Mouse (Mus musculus): ENCODE measurements around the gene Katna1. TPM values are rescaled to one million over a fixed set of nuclear protein-coding genes. Genes with fewer than 3 reads are reported as not detected.
"Not testable (repeated sequence)": the region's sequence is repeated elsewhere in the genome, so short reads cannot be mapped to it uniquely, and the experiment has no call there.

The Katna1 gene
- total and polyA plus RNA-seq, 3 experiments, result 43.3 to 222 (median 46.0) TPM

DNA sequence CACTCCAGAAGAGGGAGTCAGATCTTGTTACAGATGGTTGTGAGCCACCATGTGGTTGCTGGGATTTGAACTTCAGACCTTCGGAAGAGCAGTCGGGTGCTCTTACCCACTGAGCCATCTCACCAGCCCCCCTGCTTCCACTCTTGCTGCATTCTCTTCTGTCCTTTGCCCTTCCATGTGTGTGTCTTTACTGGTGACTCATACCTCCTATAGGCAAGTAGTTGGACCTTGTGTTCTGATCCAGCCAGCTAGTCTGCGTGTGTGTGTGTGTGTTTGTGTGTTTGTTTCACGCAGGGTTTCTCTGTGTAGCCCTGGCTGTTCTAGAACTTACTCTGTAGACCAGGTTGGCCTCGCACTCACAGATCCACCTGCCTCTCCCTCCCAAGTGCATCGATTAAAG lies 19.7 kb downstream of the Katna1 start:
- not testable (repeated sequence) for H3K9me3 ChIP-seq (replicated peaks; ENCODE audit: insufficient read depth, low read length); H3K27me3 ChIP-seq (ENCODE audit: control insufficient read depth in 1 of 2, insufficient read depth in 2 of 2, low read length in 2 of 2); H3K9ac ChIP-seq (ENCODE audit: control insufficient read depth, low read depth, low read length, poor library complexity, severe bottlenecking); H3K4me3 ChIP-seq (ENCODE audit: control insufficient read depth in 1 of 2, insufficient read depth in 1 of 2, low read depth in 2 of 2, low read length in 2 of 2); H3K4me1 ChIP-seq (ENCODE audit: control insufficient read depth in 1 of 2, insufficient read depth in 2 of 2, low read length in 2 of 2); H3K36me3 ChIP-seq (ENCODE audit: control insufficient read depth in 1 of 2, insufficient read depth in 2 of 2, low read length in 2 of 2); DNase-seq (ENCODE audit: low read depth, low spot score); H3K27ac ChIP-seq (ENCODE audit: control insufficient read depth, low read depth, low read length); H3K79me2 ChIP-seq (ENCODE audit: control insufficient read depth, insufficient read depth, low read length, poor library complexity)

DNA sequence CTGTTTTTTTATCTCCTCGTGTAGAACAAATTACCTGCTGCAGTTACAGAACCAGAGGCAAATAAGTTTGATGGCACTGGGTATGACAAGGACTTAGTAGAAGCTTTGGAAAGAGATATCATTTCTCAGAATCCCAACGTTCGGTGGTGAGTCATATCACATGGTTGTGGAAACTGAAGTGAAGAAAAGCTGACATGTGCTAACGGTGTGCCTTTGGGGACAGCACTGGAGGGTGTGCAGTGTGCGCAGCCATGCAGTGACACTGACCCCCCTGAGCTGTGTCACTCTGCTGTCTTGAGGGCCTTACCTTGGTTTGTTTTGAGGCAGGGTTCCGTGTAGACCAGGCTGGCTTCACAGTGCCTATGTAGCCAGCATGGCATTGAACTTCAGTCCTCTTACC lies 23.0 kb downstream of the Katna1 start:
- H3K9me3 ChIP-seq (replicated peaks; ENCODE audit: insufficient read depth, low read length), result no peaks in the 10 kb centered on the region
- no peaks in the 10 kb centered on the region for H3K79me2 ChIP-seq (ENCODE audit: control insufficient read depth, insufficient read depth, low read length, poor library complexity)
- TF ChIP-seq TCF12 (IDR thresholded peaks at IDR 0.05; ENCODE audit: low read depth, low read length), result no peak
- TF ChIP-seq SMC3 (IDR thresholded peaks at IDR 0.05; ENCODE audit: low read depth, low read length), result no peak
- TF ChIP-seq JUND (IDR thresholded peaks at IDR 0.05; ENCODE audit: low read depth, low read length), result no peak
- TF ChIP-seq GABPA (IDR thresholded peaks at IDR 0.05; ENCODE audit: low read depth, low read length), result no peak
- TF ChIP-seq MAX (IDR thresholded peaks at IDR 0.05; ENCODE audit: low read length), result no peak
- no peak for TF ChIP-seq TBP (IDR thresholded peaks at IDR 0.05; ENCODE audit: low read depth, low read length)
- no peak for TF ChIP-seq GATA1 (IDR thresholded peaks at IDR 0.05; ENCODE audit: low read depth, low read length)
- TF ChIP-seq NRF1 (IDR thresholded peaks at IDR 0.05; ENCODE audit: insufficient read depth, low read depth, low read length, poor library complexity, severe bottlenecking), result no peak
- TF ChIP-seq POLR2A (IDR thresholded peaks at IDR 0.05; ENCODE audit: control insufficient read depth in 1 of 2, insufficient read depth in 1 of 2, low read depth in 1 of 2, low read length in 2 of 2, poor library complexity in 1 of 2), result no peak
- TF ChIP-seq ZMIZ1 (IDR thresholded peaks at IDR 0.05; ENCODE audit: low read depth, low read length), result no peak
- no peak for TF ChIP-seq MXI1 (IDR thresholded peaks at IDR 0.05; ENCODE audit: low read depth, low read length)
- TF ChIP-seq UBTF (IDR thresholded peaks at IDR 0.05; ENCODE audit: borderline replicate concordance, insufficient read depth, low read depth, low read length), result no peak
- no peak for TF ChIP-seq POLR2AphosphoS2 (IDR thresholded peaks at IDR 0.05; ENCODE audit: low read length)
- TF ChIP-seq CHD2 (IDR thresholded peaks at IDR 0.05; ENCODE audit: low read length), result no peak
- TF ChIP-seq CHD1 (IDR thresholded peaks at IDR 0.05; ENCODE audit: low read depth, low read length), result no peak
- TF ChIP-seq USF1 (IDR thresholded peaks at IDR 0.05; ENCODE audit: low read depth, low read length), result no peak
- no peaks in the 10 kb centered on the region for H3K4me1 ChIP-seq (ENCODE audit: control insufficient read depth in 1 of 2, insufficient read depth in 2 of 2, low read length in 2 of 2)
- no peak overlapping the region for H3K4me3 ChIP-seq (ENCODE audit: control insufficient read depth in 1 of 2, insufficient read depth in 1 of 2, low read depth in 2 of 2, low read length in 2 of 2)
- H3K27ac ChIP-seq (ENCODE audit: control insufficient read depth, low read depth, low read length), result no peak overlapping the region
- H3K36me3 ChIP-seq (ENCODE audit: control insufficient read depth in 1 of 2, insufficient read depth in 2 of 2, low read length in 2 of 2), result peaks cover 3 to 18% of the 10 kb centered on the region in 2 experiments; a peak in 3 of 4 replicates
- H3K27me3 ChIP-seq (ENCODE audit: control insufficient read depth in 1 of 2, insufficient read depth in 2 of 2, low read length in 2 of 2), result no peaks in the 10 kb centered on the region
- DNase-seq (ENCODE audit: low read depth, low spot score), result no peak
- no peak overlapping the region for H3K9ac ChIP-seq (ENCODE audit: control insufficient read depth, low read depth, low read length, poor library complexity, severe bottlenecking)

DNA sequence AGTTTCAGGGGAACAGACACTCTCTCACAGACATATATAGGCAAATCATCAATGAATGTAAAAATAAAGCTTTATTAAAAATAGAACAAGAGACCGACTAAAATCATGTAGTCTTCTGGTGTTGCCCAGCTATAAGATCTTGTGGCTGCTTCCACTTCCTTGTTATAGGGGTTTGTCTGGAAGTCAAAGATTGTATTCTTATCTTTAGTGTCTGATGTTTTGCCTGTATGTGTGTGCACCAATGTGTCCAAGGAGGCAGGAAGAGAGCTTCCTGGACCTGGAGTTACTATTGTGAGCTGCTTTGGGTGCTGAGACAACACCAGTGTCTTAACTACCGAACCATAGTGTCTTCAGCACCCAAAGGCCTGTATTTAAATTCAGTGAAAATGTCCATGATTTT lies 31.7 kb downstream of the Katna1 start:
- Histone ChIP-seq H3K36me3 (ENCODE audit: control insufficient read depth in 1 of 2, insufficient read depth in 2 of 2, low read length in 2 of 2) (peaks cover 12 to 18% of the 10 kb centered on the region in 2 experiments), H3K79me2 (ENCODE audit: control insufficient read depth, insufficient read depth, low read length, poor library complexity) (no peaks in the 10 kb centered on the region), H3K4me3 (ENCODE audit: control insufficient read depth in 1 of 2, insufficient read depth in 1 of 2, low read depth in 2 of 2, low read length in 2 of 2) (no peak overlapping the region), H3K9me3 (replicated peaks; ENCODE audit: insufficient read depth, low read length) (no peaks in the 10 kb centered on the region), H3K4me1 (ENCODE audit: control insufficient read depth in 1 of 2, insufficient read depth in 2 of 2, low read length in 2 of 2) (peaks cover 8 to 15% of the 10 kb centered on the region in 2 experiments), H3K27me3 (ENCODE audit: control insufficient read depth in 1 of 2, insufficient read depth in 2 of 2, low read length in 2 of 2) (no peaks in the 10 kb centered on the region), H3K27ac (ENCODE audit: control insufficient read depth, low read depth, low read length) (peak overlapping the region; percentile 13; the same call in 1 of the 2 replicates), H3K9ac (ENCODE audit: control insufficient read depth, low read depth, low read length, poor library complexity, severe bottlenecking) (no peak overlapping the region)
- 0 out of 2 replicates have a peak, but pooled peaks have one; percentile 13 for TF ChIP-seq MYC (IDR thresholded peaks at IDR 0.05; ENCODE audit: low read depth, low read length)
- TF ChIP-seq ETS1 (IDR thresholded peaks at IDR 0.05; ENCODE audit: low read depth, low read length), result peak; percentile 39; the same call in 1 of the 2 replicates
- no peak for TF ChIP-seq NRF1 (IDR thresholded peaks at IDR 0.05; ENCODE audit: insufficient read depth, low read depth, low read length, poor library complexity, severe bottlenecking)
- TF ChIP-seq RCOR1 (IDR thresholded peaks at IDR 0.05; ENCODE audit: low read depth, low read length), result peak; percentile 70; the same call in 1 of the 2 replicates
- TF ChIP-seq MYB (IDR thresholded peaks at IDR 0.05; ENCODE audit: low read depth, low read length), result no peak
- TF ChIP-seq ELF1 (IDR thresholded peaks at IDR 0.05; ENCODE audit: low read depth, low read length), result peak; percentile 56; the same call in 1 of the 2 replicates
- TF ChIP-seq GATA1 (IDR thresholded peaks at IDR 0.05; ENCODE audit: low read depth, low read length), result peak; percentile 88
- peak; percentile 76 to 85 for TF ChIP-seq EP300 (IDR thresholded peaks at IDR 0.05; ENCODE audit: low read depth in 1 of 2, low read length in 2 of 2)
- TF ChIP-seq TAL1 (IDR thresholded peaks at IDR 0.05; ENCODE audit: low read length), result peak; percentile 87
- TF ChIP-seq MXI1 (IDR thresholded peaks at IDR 0.05; ENCODE audit: low read depth, low read length), result no peak
- TF ChIP-seq TCF12 (IDR thresholded peaks at IDR 0.05; ENCODE audit: low read depth, low read length), result peak; percentile 80
- peak; percentile 70 for DNase-seq (ENCODE audit: low read depth, low spot score)

Measured in MEL (cell line).